Mouse (Mus musculus) intestine, embryonic 14.5 days (tissue): ENCODE data around the gene Pbxip1. TPM values are rescaled to one million over a fixed set of nuclear protein-coding genes. Genes with fewer than 3 reads are reported as not detected.

ENCODE experiments used
- ATAC-seq: fragments of 200-750 bp; cut with Nextera tagmentation; replicated peaks from 2 replicates; pipeline ENCODE4 v1.8.0; 2017; ENCODE audit warnings: low read depth, moderate number of reproducible peaks, moderate TSS enrichment, moderate library complexity; ENCODE audit not compliant: low FRiP score, low TSS enrichment
- DNase-seq: peaks from one replicate; pipeline ENCODE4 v3.0.0-alpha.2; 2018; ENCODE audit warnings: low spot score
- H3K27ac ChIP-seq: fragments of 300-500 bp; sonication (generic); 2 replicates; pipeline ENCODE4 v1.5.1; 2014; ENCODE audit warnings: low read depth, mild to moderate bottlenecking, control low read depth
- H3K27me3 ChIP-seq: fragments of 300-500 bp; sonication (generic); replicated peaks from 2 replicates; pipeline ENCODE4 v1.6.1; 2014; ENCODE audit warnings: low read length, control low read depth; ENCODE audit not compliant: control insufficient read depth, insufficient read depth
- H3K36me3 ChIP-seq: fragments of 300-500 bp; sonication (generic); 2 replicates; pipeline ENCODE4 v1.6.1; 2014; ENCODE audit warnings: low read length, control low read depth; ENCODE audit not compliant: control insufficient read depth, insufficient read depth
- H3K4me1 ChIP-seq: fragments of 300-500 bp; sonication (generic); replicated peaks from 2 replicates; pipeline ENCODE4 v1.6.1; 2014; ENCODE audit warnings: low read length, control low read depth, mixed read lengths; ENCODE audit not compliant: control insufficient read depth, insufficient read depth
- H3K4me2 ChIP-seq: fragments of 300-500 bp; sonication (generic); 2 replicates; pipeline ENCODE4 v1.6.1; 2014; ENCODE audit warnings: low read length
- H3K4me3 ChIP-seq: fragments of 300-500 bp; sonication (generic); 2 replicates; pipeline ENCODE4 v1.5.1; 2014; ENCODE audit warnings: low read depth, low read length, control low read depth, mixed read lengths
- H3K9ac ChIP-seq: fragments of 300-500 bp; sonication (generic); 2 replicates; pipeline ENCODE4 v1.6.1; 2014; ENCODE audit warnings: mild to moderate bottlenecking, low read length
- H3K9me3 ChIP-seq: fragments of 300-500 bp; sonication (generic); 2 replicates; pipeline ENCODE4 v1.6.1; 2016; ENCODE audit warnings: low read length, control low read depth; ENCODE audit not compliant: control insufficient read depth
- WGBS: fragments of 180-500 bp; shearing (Covaris S2); extraction: QIAGEN DNeasy Blood & Tissue Kit; methylation state at CpG from one replicate; pipeline ENCODE4 v1.1.7; 2014; 5-methylcytosine and 5-hydroxymethylcytosine counted together
- polyA plus RNA-seq: library from polyadenylated mRNA; unstranded; fragments of >200 nt; fragmentation: Nextera tagmentation; extraction: Ambion mirVana; gene quantifications from 2 replicates; pipeline ENCODE4 v1.2.1, GENCODE M21; 2014

Pbxip1 gene
- polyA plus RNA-seq, 1 experiment from 2014 or later, result 20.3 TPM

DNA sequence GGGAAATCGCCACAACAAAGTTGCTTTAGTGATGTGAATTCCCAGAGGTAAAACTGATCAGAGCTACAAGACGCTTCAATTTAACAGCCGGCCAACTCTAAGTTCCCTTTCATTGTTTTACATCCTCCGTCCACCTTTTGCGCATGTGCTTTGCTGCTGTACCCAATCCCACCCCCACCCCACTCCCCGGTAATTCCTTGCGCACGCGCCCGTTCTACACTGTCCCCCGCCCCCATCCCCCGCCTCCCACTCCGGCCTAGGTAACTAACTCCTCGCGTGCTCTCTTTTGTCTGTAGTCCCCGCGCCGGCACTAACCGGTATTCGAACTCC is 18.7 kb upstream of the Pbxip1 start:
- DNase-seq (peak; percentile 98), ATAC-seq (peak; percentile 47)
- Histone ChIP-seq H3K27me3 (no peaks in the 10 kb centered on the region), H3K4me2 (peak overlapping the region; percentile 94), H3K9ac (peak overlapping the region; percentile 60), H3K36me3 (peaks cover 32% of the 10 kb centered on the region), H3K9me3 (no peaks in the 10 kb centered on the region), H3K4me1 (peaks cover 24% of the 10 kb centered on the region), H3K4me3 (peak overlapping the region; percentile 84), H3K27ac (peak overlapping the region; percentile 98)
- WGBS, result under 1% methylated on average over 20 of the region's 20 CpGs

- Histone ChIP-seq H3K4me3 (peak within 1 kb of the TSS; percentile 84), H3K4me2 (peak within 1 kb of the TSS; percentile 98), H3K4me1 (peaks cover 29% of the 10 kb centered on the region), H3K27ac (peak within 1 kb of the TSS; percentile 98), H3K9me3 (no peaks in the 10 kb centered on the region), H3K27me3 (no peaks in the 10 kb centered on the region), H3K9ac (peak within 1 kb of the TSS; percentile 65), H3K36me3 (peaks cover 29% of the 10 kb centered on the region)
- DNase-seq, result peak; percentile 95
- ATAC-seq, result peak; percentile 93
- WGBS, result under 1% methylated on average over 39 of the region's 39 CpGs
Measured at GRCm38 (mm10) chr3:89418170-89418860, 18.2 kb upstream of the Pbxip1 start, which contains the start of the genes Cks1b and Shc1. Gene Cks1b (minus strand): TSS chr3:89418383. Gene Shc1 (plus strand): TSS chr3:89418443.

DNA sequence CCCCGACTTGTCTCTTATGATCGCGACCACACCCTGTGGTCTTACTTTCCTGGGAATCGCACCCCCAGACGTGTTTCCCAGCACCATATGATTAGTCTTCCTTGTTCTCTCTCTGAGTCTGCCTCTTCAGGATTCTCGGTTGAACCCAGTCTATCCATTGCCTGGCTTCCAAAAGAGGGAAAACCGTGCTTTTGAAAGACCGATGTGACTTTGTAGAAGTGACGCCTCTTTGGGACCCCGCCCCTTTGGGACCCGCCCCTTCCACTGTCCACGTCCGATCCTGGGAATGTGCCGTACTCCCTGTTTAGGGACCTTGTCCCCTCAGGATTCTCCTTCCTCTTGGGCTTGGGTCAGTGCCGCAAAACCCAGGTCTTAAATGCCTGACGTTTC is 17.6 kb upstream of the Pbxip1 start:
- DNase-seq, result no peak
- WGBS, result 0% methylated on average over 16 of the region's 16 CpGs
- peaks cover 34% of the 10 kb centered on the region for H3K4me1 ChIP-seq

DNA sequence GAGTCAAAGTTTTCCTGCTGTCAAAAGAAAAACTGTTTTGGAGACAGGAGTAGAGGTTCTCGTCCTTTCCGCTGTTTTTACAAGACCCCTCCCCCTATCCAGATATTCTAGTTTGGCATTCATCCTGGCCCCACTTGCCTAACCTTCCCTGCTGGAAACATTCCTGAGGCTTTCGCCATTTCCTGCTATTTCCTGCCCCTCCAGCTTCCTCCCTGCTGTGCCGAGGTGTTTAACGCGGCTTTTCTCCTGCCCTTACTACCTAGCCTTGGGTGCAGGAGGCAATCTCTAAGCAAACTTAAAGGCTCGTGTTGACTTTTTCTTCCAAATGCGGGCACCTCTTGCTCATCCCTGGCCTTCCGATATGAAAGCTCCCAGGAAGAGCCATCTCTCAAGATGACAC is 16.9 kb upstream of the Pbxip1 start:
- Histone ChIP-seq H3K27me3 (no peaks in the 10 kb centered on the region), H3K9me3 (no peaks in the 10 kb centered on the region), H3K4me1 (peaks cover 41% of the 10 kb centered on the region), H3K9ac (peak overlapping the region; percentile 65), H3K36me3 (peaks cover 27% of the 10 kb centered on the region), H3K27ac (peak overlapping the region; percentile 98), H3K4me2 (peak overlapping the region; percentile 98), H3K4me3 (peak overlapping the region; percentile 84)
- DNase-seq (no peak), ATAC-seq (no peak)
- 2% methylated on average over 9 of the region's 9 CpGs for WGBS

More for the DNA sequence above, 17.6 kb upstream of the Pbxip1 start:
- Histone ChIP-seq H3K36me3 (peaks cover 28% of the 10 kb centered on the region), H3K4me2 (peak overlapping the region; percentile 98), H3K9me3 (no peaks in the 10 kb centered on the region), H3K4me3 (peak overlapping the region; percentile 84), H3K27me3 (no peaks in the 10 kb centered on the region), H3K27ac (peak overlapping the region; percentile 98), H3K9ac (peak overlapping the region; percentile 65)
- ATAC-seq, result peak; percentile 40; the same call in 1 of the 2 replicates

DNA sequence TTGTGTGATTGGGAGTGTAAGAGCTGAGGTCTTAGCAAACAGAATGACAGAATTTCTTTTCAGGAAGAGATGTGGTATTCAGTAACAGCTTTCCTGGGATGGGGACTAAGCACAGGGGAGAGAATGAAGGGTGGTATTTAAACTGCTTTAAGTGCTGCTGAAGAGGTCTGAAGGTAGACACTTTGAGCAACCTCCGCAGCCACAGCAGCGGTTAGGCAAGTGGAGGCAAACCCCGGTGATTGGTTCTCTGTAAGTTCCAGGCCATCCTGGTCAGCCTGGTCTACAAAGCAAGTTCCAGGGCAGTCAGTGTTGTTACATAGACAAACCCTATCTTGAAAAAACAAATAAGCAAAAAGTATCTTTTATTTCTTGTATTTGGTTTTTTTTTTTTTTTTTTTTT is 16.5 kb upstream of the Pbxip1 start:
- Histone ChIP-seq H3K36me3 (peaks cover 27% of the 10 kb centered on the region), H3K4me1 (peaks cover 44% of the 10 kb centered on the region), H3K27me3 (no peaks in the 10 kb centered on the region), H3K27ac (peak overlapping the region; percentile 98), H3K9me3 (no peaks in the 10 kb centered on the region), H3K4me3 (peak overlapping the region; percentile 84), H3K4me2 (peak overlapping the region; percentile 98), H3K9ac (peak overlapping the region; percentile 65)
- no peak for DNase-seq
- 23% methylated on average over 3 of the region's 3 CpGs for WGBS
- no peak for ATAC-seq

DNA sequence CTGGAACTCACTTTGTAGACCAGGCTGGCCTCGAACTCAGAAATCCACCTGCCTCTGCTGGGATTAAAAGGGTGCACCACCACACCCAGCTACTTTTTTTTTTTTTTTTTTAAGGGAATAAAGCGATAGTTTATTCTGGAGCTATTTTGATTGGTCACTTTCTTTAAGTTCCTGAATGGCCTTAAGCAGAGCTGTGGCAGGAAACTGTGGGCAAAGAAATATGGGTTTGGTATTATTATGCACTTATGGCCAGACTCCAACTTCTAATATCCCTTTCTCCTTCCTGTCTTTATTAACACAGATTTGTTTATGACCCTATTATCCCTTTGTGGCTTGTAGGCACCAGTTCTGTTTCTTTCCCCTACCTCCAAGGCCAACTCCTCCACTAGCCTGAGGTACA is 16.1 kb upstream of the Pbxip1 start:
- H3K27me3 ChIP-seq, result no peaks in the 10 kb centered on the region
- no peak for DNase-seq
- H3K36me3 ChIP-seq, result peaks cover 24% of the 10 kb centered on the region
- H3K9ac ChIP-seq, result no peak overlapping the region
- no peak overlapping the region for H3K4me3 ChIP-seq
- H3K9me3 ChIP-seq, result no peaks in the 10 kb centered on the region
- H3K4me2 ChIP-seq, result peak overlapping the region; percentile 98
- no peak for ATAC-seq
- peaks cover 44% of the 10 kb centered on the region for H3K4me1 ChIP-seq
- 49% methylated on average over 2 of the region's 2 CpGs for WGBS
- H3K27ac ChIP-seq, result peak overlapping the region; percentile 98

DNA sequence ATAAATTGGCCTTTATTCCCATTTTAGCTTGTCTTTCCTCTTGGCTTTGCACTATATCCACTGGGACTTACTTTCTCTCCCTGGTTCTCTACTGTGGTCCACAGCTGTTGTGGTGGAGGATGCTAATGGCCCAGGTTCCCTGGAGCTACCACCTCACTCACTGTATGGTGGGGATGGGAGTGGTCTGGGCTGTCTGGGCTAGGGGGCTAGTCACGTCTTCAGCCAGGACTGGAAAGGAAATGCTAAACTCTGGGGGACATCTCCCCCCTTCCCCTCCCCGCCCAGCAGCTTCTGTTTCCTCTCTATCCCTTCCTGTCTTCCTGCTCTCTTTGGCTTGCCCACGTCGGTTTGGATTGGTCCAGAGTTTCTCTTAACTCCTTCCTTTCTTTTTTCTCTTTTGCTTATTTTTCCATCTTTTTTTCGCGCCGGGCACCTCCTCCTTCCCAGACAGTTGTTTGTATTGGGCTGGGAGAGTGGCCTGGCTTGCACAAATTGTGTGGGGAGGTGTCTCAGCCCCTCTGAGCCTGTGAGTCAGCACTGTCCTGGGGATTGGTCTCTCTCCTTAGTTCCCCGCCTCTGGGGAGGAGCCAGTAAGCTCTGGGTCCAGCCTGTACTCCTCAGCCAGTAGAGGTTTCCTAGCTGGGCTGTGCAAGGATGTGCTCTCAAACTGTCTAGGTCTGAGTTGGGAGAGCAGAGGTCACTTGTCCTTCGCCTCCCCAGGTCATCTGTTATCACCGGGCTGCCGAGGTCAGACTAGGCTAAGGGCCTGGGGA is 15.3 kb upstream of the Pbxip1 start:
- Histone ChIP-seq H3K27ac (peak overlapping the region; percentile 98), H3K27me3 (no peaks in the 10 kb centered on the region), H3K4me3 (peak overlapping the region; percentile 53), H3K36me3 (peaks cover 22% of the 10 kb centered on the region), H3K9ac (peak overlapping the region; percentile 61), H3K4me2 (peak overlapping the region; percentile 98), H3K4me1 (peaks cover 44% of the 10 kb centered on the region), H3K9me3 (no peaks in the 10 kb centered on the region)
- DNase-seq (peak; percentile 76), ATAC-seq (peak; percentile 62)
- under 1% methylated on average over 11 of the region's 11 CpGs for WGBS

GRCm38 (mm10) chr3:89421810-89422473 is 14.6 kb upstream of the Pbxip1 start:
- 9% methylated on average over 22 of the region's 22 CpGs for WGBS

More at GRCm38 (mm10) chr3:89421810-89422473, 14.6 kb upstream of the Pbxip1 start:
- Histone ChIP-seq H3K4me1 (peaks cover 41% of the 10 kb centered on the region), H3K4me2 (peak overlapping the region; percentile 98), H3K4me3 (peak overlapping the region; percentile 53), H3K27me3 (no peaks in the 10 kb centered on the region), H3K27ac (peak overlapping the region; percentile 98), H3K9me3 (no peaks in the 10 kb centered on the region), H3K9ac (peak overlapping the region; percentile 61), H3K36me3 (peaks cover 28% of the 10 kb centered on the region)
- ATAC-seq (no peak), DNase-seq (peak; percentile 61)
